Mouse (Mus musculus): Measurements from ENCODE around the gene Fam171b.

- TF ChIP-seq CTCF (IDR thresholded peaks at IDR 0.05; ENCODE audit: extremely low read depth, insufficient read depth, low read length), result no peak
- TF ChIP-seq POLR2A (IDR thresholded peaks at IDR 0.05; ENCODE audit: extremely low read depth, insufficient read depth, low read length), result no peak
These were observed 20.9 kb upstream of the Fam171b start for GRCm38 (mm10) chr2:83791330-83792073.
